Mouse (Mus musculus) forebrain, embryonic 12.5 days (tissue): ENCODE data around the gene P2ry10. TPM values are rescaled to one million over a fixed set of nuclear protein-coding genes. Genes with fewer than 3 reads are reported as not detected.
"Not testable (repeated sequence)": the region's sequence is repeated elsewhere in the genome, so short reads cannot be mapped to it uniquely, and the experiment has no call there.

Experiments used
- ATAC-seq: fragments of 200-750 bp; cut with Nextera tagmentation; 2 replicates; pipeline ENCODE4 v1.8.0; 2017; ENCODE audit warnings: moderate TSS enrichment; ENCODE audit not compliant: low FRiP score
- H3K27ac ChIP-seq: fragments of 300-500 bp; sonication (generic); 2 replicates; pipeline ENCODE4 v1.5.1; 2016; ENCODE audit warnings: mild to moderate bottlenecking
- H3K27me3 ChIP-seq: fragments of 300-500 bp; sonication (generic); 2 replicates; pipeline ENCODE4 v1.6.1; 2016; ENCODE audit warnings: mild to moderate bottlenecking
- H3K36me3 ChIP-seq: fragments of 300-500 bp; sonication (generic); replicated peaks from 2 replicates; pipeline ENCODE4 v1.6.1; 2016; ENCODE audit warnings: mild to moderate bottlenecking
- H3K4me1 ChIP-seq: fragments of 300-500 bp; sonication (generic); 2 replicates; pipeline ENCODE4 v1.6.1; 2016
- H3K4me2 ChIP-seq: fragments of 300-500 bp; sonication (generic); 2 replicates; pipeline ENCODE4 v1.6.1; 2016; ENCODE audit warnings: mild to moderate bottlenecking, moderate library complexity
- H3K4me3 ChIP-seq: fragments of 300-500 bp; sonication (generic); replicated peaks from 2 replicates; pipeline ENCODE4 v1.5.1; 2016; ENCODE audit warnings: mild to moderate bottlenecking
- H3K9ac ChIP-seq: fragments of 300-500 bp; sonication (generic); 2 replicates; pipeline ENCODE4 v1.6.1; 2016; ENCODE audit warnings: mild to moderate bottlenecking
- H3K9me3 ChIP-seq: fragments of 300-500 bp; sonication (generic); 2 replicates; pipeline ENCODE4 v1.6.1; 2016
- WGBS: fragments of 180-500 bp; shearing (Covaris S2); methylation state at CpG from one replicate; pipeline ENCODE4 v1.1.7; 2016; 5-methylcytosine and 5-hydroxymethylcytosine counted together
- polyA plus RNA-seq: library from polyadenylated mRNA; unstranded; fragments of >200 nt; fragmentation: Nextera tagmentation; extraction: Ambion mirVana; gene quantifications from 2 replicates; pipeline ENCODE4 v1.2.1, GENCODE M21; 2016

P2ry10 gene
- polyA plus RNA-seq: 0.06 TPM in 1 of 2 replicates, not detected in the other

GRCm38 (mm10) chrX:107088177-107088576 lies at the start of gene P2ry10:
Gene P2ry10 (plus strand): TSS chrX:107088492.
- Histone ChIP-seq H3K36me3 (no peaks in the 10 kb centered on the region), H3K27ac (no peak within 1 kb of the TSS), H3K27me3 (no peaks in the 10 kb centered on the region), H3K4me3 (no peak within 1 kb of the TSS), H3K9me3 (no peaks in the 10 kb centered on the region), H3K4me2 (no peak within 1 kb of the TSS), H3K4me1 (no peaks in the 10 kb centered on the region), H3K9ac (no peak within 1 kb of the TSS)
- 69% methylated on average over 4 of the region's 4 CpGs for WGBS
- no peak for ATAC-seq

GRCm38 (mm10) chrX:107039146-107039545 lies 49.1 kb upstream of the P2ry10 start:
- no peak overlapping the region for H3K9ac ChIP-seq
- H3K4me2 ChIP-seq: no peak overlapping the region
- H3K4me1 ChIP-seq: no peaks in the 10 kb centered on the region
- no peaks in the 10 kb centered on the region for H3K36me3 ChIP-seq
- no peak overlapping the region for H3K27ac ChIP-seq
- ATAC-seq: no peak
- no peaks in the 10 kb centered on the region for H3K27me3 ChIP-seq
- no peaks in the 10 kb centered on the region for H3K9me3 ChIP-seq
- H3K4me3 ChIP-seq: no peak overlapping the region

GRCm38 (mm10) chrX:107039635-107040034 lies 48.7 kb upstream of the P2ry10 start:
- H3K9ac ChIP-seq: no peak overlapping the region
- no peak for ATAC-seq
- H3K9me3 ChIP-seq: no peaks in the 10 kb centered on the region
- H3K27me3 ChIP-seq: no peaks in the 10 kb centered on the region
- H3K27ac ChIP-seq: no peak overlapping the region
- no peaks in the 10 kb centered on the region for H3K4me1 ChIP-seq
- 79% methylated on average over 2 of the region's 2 CpGs for WGBS
- no peak overlapping the region for H3K4me3 ChIP-seq
- H3K4me2 ChIP-seq: no peak overlapping the region
- no peaks in the 10 kb centered on the region for H3K36me3 ChIP-seq

GRCm38 (mm10) chrX:107042367-107042766 lies 45.9 kb upstream of the P2ry10 start:
- no peak for ATAC-seq
- Histone ChIP-seq H3K36me3 (no peaks in the 10 kb centered on the region), H3K4me1 (no peaks in the 10 kb centered on the region), H3K27ac (no peak overlapping the region), H3K4me3 (no peak overlapping the region), H3K9ac (no peak overlapping the region), H3K27me3 (no peaks in the 10 kb centered on the region), H3K4me2 (no peak overlapping the region), H3K9me3 (no peaks in the 10 kb centered on the region)
- 87% methylated on average over 2 of the region's 2 CpGs for WGBS

- H3K9ac ChIP-seq, H3K27ac ChIP-seq, H3K4me1 ChIP-seq, ATAC-seq, H3K36me3 ChIP-seq, H3K4me2 ChIP-seq, H3K27me3 ChIP-seq, H3K9me3 ChIP-seq, H3K4me3 ChIP-seq: not testable (repeated sequence)
- 96% methylated on average over 2 of the region's 2 CpGs for WGBS
Measured at GRCm38 (mm10) chrX:107083407-107083806, 4.9 kb upstream of the P2ry10 start.

GRCm38 (mm10) chrX:107084320-107084719 lies 4.0 kb upstream of the P2ry10 start:
- Histone ChIP-seq H3K9me3 (no peaks in the 10 kb centered on the region), H3K4me2 (no peak overlapping the region), H3K36me3 (no peaks in the 10 kb centered on the region), H3K27me3 (no peaks in the 10 kb centered on the region), H3K9ac (no peak overlapping the region), H3K4me1 (no peaks in the 10 kb centered on the region), H3K4me3 (no peak overlapping the region), H3K27ac (no peak overlapping the region)
- no peak for ATAC-seq

- H3K9me3 ChIP-seq: no peaks in the 10 kb centered on the region
- 90% methylated on average over 5 of the region's 5 CpGs for WGBS
- no peak overlapping the region for H3K4me3 ChIP-seq
- H3K27me3 ChIP-seq: no peaks in the 10 kb centered on the region
- no peak overlapping the region for H3K4me2 ChIP-seq
- no peaks in the 10 kb centered on the region for H3K4me1 ChIP-seq
- H3K27ac ChIP-seq: no peak overlapping the region
- H3K9ac ChIP-seq: no peak overlapping the region
- ATAC-seq: no peak
- no peaks in the 10 kb centered on the region for H3K36me3 ChIP-seq
Measured at GRCm38 (mm10) chrX:107089131-107089530, 839 bp downstream of the P2ry10 start.

- 77% methylated on average over 1 of the region's 1 CpGs for WGBS
Measured at GRCm38 (mm10) chrX:107089930-107090329, 1.6 kb downstream of the P2ry10 start.

GRCm38 (mm10) chrX:107095633-107096032 lies 7.3 kb downstream of the P2ry10 start:
- H3K27ac ChIP-seq: no peak overlapping the region
- no peak overlapping the region for H3K4me2 ChIP-seq
- no peaks in the 10 kb centered on the region for H3K9me3 ChIP-seq
- no peak overlapping the region for H3K9ac ChIP-seq
- ATAC-seq: no peak
- no peaks in the 10 kb centered on the region for H3K27me3 ChIP-seq
- WGBS: 76% methylated on average over 3 of the region's 3 CpGs
- no peaks in the 10 kb centered on the region for H3K4me1 ChIP-seq
- no peak overlapping the region for H3K4me3 ChIP-seq
- no peaks in the 10 kb centered on the region for H3K36me3 ChIP-seq

More at GRCm38 (mm10) chrX:107089930-107090329, 1.6 kb downstream of the P2ry10 start:
- Histone ChIP-seq H3K4me1 (no peaks in the 10 kb centered on the region), H3K27me3 (no peaks in the 10 kb centered on the region), H3K9ac (no peak overlapping the region), H3K4me2 (no peak overlapping the region), H3K4me3 (no peak overlapping the region), H3K27ac (no peak overlapping the region), H3K9me3 (no peaks in the 10 kb centered on the region), H3K36me3 (no peaks in the 10 kb centered on the region)
- ATAC-seq: no peak

GRCm38 (mm10) chrX:107116333-107116732 lies 28.0 kb downstream of the P2ry10 start:
- Histone ChIP-seq H3K9me3 (no peaks in the 10 kb centered on the region), H3K36me3 (no peaks in the 10 kb centered on the region), H3K27ac (no peak overlapping the region), H3K4me3 (no peak overlapping the region), H3K27me3 (no peaks in the 10 kb centered on the region), H3K9ac (no peak overlapping the region), H3K4me1 (no peaks in the 10 kb centered on the region), H3K4me2 (no peak overlapping the region)
- 91% methylated on average over 1 of the region's 1 CpGs for WGBS
- ATAC-seq: no peak

GRCm38 (mm10) chrX:107116987-107117386 lies 28.7 kb downstream of the P2ry10 start:
- Histone ChIP-seq H3K9ac (no peak overlapping the region), H3K36me3 (no peaks in the 10 kb centered on the region), H3K4me3 (no peak overlapping the region), H3K4me1 (no peaks in the 10 kb centered on the region), H3K4me2 (no peak overlapping the region), H3K27me3 (no peaks in the 10 kb centered on the region), H3K27ac (no peak overlapping the region), H3K9me3 (no peaks in the 10 kb centered on the region)
- ATAC-seq: no peak
- 83% methylated on average over 1 of the region's 1 CpGs for WGBS

GRCm38 (mm10) chrX:107143184-107143583 lies 54.9 kb downstream of the P2ry10 start:
- WGBS: 90% methylated on average over 3 of the region's 3 CpGs
- no peaks in the 10 kb centered on the region for H3K9me3 ChIP-seq
- no peaks in the 10 kb centered on the region for H3K4me1 ChIP-seq
- H3K4me2 ChIP-seq: no peak overlapping the region
- no peaks in the 10 kb centered on the region for H3K27me3 ChIP-seq
- no peak overlapping the region for H3K9ac ChIP-seq
- no peaks in the 10 kb centered on the region for H3K36me3 ChIP-seq
- no peak for ATAC-seq
- no peak overlapping the region for H3K27ac ChIP-seq
- H3K4me3 ChIP-seq: no peak overlapping the region

- Histone ChIP-seq H3K4me2 (no peak overlapping the region), H3K4me3 (no peak overlapping the region), H3K36me3 (no peaks in the 10 kb centered on the region), H3K4me1 (no peaks in the 10 kb centered on the region), H3K9me3 (no peaks in the 10 kb centered on the region), H3K27me3 (no peaks in the 10 kb centered on the region), H3K9ac (no peak overlapping the region), H3K27ac (no peak overlapping the region)
- 70% methylated on average over 2 of the region's 2 CpGs for WGBS
- no peak for ATAC-seq
Measured at GRCm38 (mm10) chrX:107143930-107144329, 55.6 kb downstream of the P2ry10 start.

- Histone ChIP-seq H3K4me3 (no peak within 1 kb of the TSS), H3K9me3 (no peaks in the 10 kb centered on the region), H3K4me1 (no peaks in the 10 kb centered on the region), H3K27ac (no peak within 1 kb of the TSS), H3K4me2 (no peak within 1 kb of the TSS), H3K27me3 (no peaks in the 10 kb centered on the region), H3K36me3 (no peaks in the 10 kb centered on the region), H3K9ac (no peak within 1 kb of the TSS)
- WGBS: 89% methylated on average over 3 of the region's 3 CpGs
- no peak for ATAC-seq
Measured at GRCm38 (mm10) chrX:107148681-107149080, 60.4 kb downstream of the P2ry10 start, which contains the start of gene P2ry10b. Gene P2ry10b (plus strand): TSS chrX:107148927.
